Mouse (Mus musculus): ENCODE data around the gene Pef1. TPM values are rescaled to one million over a fixed set of nuclear protein-coding genes. Genes with fewer than 3 reads are reported as not detected.

Gene Pef1
- polyA plus RNA-seq (2015; fragmentation: Nextera tagmentation; extraction: Ambion mirVana) = 43.5 and 49.8 TPM in 2 replicates

DNA sequence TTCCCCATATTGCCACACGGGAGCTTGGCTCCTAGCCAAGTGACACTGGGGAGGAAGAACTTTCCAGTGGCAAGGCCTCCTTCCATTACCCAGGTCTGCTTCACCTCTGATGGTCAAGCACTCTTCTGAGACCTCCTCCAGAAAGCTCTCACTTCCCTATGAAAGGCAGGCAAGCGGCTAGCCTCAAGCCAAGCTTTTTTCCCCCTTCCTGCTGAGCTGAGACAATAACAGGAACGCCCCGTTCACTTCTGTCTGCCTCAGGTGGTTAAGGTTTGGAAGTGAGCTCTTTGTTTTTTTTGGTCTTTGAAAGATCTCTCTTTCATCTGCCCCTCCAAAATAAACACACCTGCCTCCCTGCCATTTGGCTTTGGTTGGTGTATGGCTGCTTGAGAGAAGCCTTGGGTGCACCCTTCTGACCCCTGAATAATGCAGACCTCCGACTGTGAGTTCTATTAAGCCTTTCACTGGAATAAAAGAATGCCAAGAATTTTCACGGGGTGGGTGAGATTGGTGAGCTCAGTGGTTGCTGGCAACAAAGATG, at the start of gene Pef1:
Gene Pef1 (plus strand): TSS at position 448 of the 541 bp plus-strand sequence.

DNA sequence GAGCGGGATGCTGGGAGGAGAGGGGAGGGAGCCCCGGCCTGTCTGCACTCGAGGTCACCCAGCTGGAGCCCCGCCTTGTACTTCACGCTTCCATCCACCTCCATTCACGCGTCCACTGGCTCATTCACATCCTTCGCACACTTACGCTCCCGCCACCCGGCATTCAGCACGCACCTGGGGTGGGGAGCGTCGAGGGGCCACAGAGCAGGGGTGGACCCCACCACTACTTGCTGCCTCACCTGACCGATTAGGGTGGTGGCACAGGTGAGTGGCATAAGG, 36.8 kb downstream of the Pef1 start, which contains the start of gene Hcrtr1:
Gene Hcrtr1 (minus strand): TSS at position 146 of the 279 bp plus-strand sequence.

DNA sequence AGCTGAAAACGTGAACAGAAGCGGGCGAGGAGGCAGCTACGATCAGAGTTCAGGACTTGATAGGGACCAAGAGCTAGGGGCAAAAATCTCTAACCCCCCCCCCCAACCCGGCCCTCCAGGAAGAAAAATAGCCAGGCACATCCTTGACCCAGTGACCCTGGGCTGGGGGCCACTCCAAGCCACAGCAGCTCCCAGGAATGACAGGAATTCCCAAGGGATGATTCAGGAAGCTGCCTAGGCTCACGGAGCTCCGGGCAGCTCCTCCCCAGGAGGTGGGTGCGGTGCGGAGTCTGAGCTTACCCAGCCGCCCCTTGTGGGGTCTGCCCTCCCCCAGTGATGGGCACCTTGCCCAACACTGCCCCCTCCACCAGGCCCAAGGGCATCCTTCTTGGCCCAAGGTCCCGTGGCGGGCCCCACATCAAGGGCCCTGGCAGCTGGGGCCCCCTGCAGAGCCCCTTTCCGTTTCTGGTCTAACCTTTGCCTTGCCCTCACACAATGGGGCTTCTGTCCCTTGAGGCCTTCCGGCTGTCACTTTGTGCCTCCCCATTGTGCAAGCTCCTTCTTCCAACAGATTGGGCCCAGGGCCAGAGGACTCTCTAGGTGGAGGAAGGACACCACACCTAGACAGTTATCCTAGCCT, 72.8 kb downstream of the Pef1 start, which contains the start of gene Tinagl1:
Gene Tinagl1 (minus strand): TSS at position 51 of the 640 bp plus-strand sequence.

Other genes starting within 250 kb of the Pef1 start
- gene Spocd1, start 173.3 kb upstream of the Pef1 start, polyA plus RNA-seq (2015; fragmentation: Nextera tagmentation; extraction: Ambion mirVana) = 0.07 and 0.17 TPM in 2 replicates
- gene Adgrb2, start 117.7 kb upstream of the Pef1 start, polyA plus RNA-seq (2015; fragmentation: Nextera tagmentation; extraction: Ambion mirVana) = 0.42 and 0.82 TPM in 2 replicates
- gene Col16a1, start 54.7 kb upstream of the Pef1 start, polyA plus RNA-seq (2015; fragmentation: Nextera tagmentation; extraction: Ambion mirVana) = 38.6 and 59.0 TPM in 2 replicates
- 0.10 TPM in 1 of 2 replicates, not detected in the other for gene Hcrtr1, start 36.8 kb downstream of the Pef1 start, polyA plus RNA-seq (2015; fragmentation: Nextera tagmentation; extraction: Ambion mirVana)
- gene Tinagl1, start 72.6 kb downstream of the Pef1 start, polyA plus RNA-seq (2015; fragmentation: Nextera tagmentation; extraction: Ambion mirVana) = 35.7 and 47.8 TPM in 2 replicates
- gene Gm853, start 119.8 kb downstream of the Pef1 start, polyA plus RNA-seq (2015; fragmentation: Nextera tagmentation; extraction: Ambion mirVana) = not detected in 2 replicates
- 81.0 and 86.8 TPM in 2 replicates for gene Serinc2, start 176.6 kb downstream of the Pef1 start, polyA plus RNA-seq (2015; fragmentation: Nextera tagmentation; extraction: Ambion mirVana)
- gene Fabp3, start 206.0 kb downstream of the Pef1 start, polyA plus RNA-seq (2015; fragmentation: Nextera tagmentation; extraction: Ambion mirVana) = 1,035 and 1,171 TPM in 2 replicates
- gene Gm10570, start 206.1 kb downstream of the Pef1 start, polyA plus RNA-seq (2015; fragmentation: Nextera tagmentation; extraction: Ambion mirVana) = 1.0 and 2.2 TPM in 2 replicates

Measured in skeletal muscle tissue, postnatal 0 days (tissue).